Mouse (Mus musculus): ENCODE measurements around the gene Taok2. TPM values are rescaled to one million over a fixed set of nuclear protein-coding genes. Genes with fewer than 3 reads are reported as not detected.
"Not testable (repeated sequence)": the region's sequence is repeated elsewhere in the genome, so short reads cannot be mapped to it uniquely, and the experiment has no call there.

Taok2 gene
- 10 to 100 TPM; 15.3 to 15.6 TPM for polyA plus RNA-seq (2017; shearing (Covaris generic))

DNA sequence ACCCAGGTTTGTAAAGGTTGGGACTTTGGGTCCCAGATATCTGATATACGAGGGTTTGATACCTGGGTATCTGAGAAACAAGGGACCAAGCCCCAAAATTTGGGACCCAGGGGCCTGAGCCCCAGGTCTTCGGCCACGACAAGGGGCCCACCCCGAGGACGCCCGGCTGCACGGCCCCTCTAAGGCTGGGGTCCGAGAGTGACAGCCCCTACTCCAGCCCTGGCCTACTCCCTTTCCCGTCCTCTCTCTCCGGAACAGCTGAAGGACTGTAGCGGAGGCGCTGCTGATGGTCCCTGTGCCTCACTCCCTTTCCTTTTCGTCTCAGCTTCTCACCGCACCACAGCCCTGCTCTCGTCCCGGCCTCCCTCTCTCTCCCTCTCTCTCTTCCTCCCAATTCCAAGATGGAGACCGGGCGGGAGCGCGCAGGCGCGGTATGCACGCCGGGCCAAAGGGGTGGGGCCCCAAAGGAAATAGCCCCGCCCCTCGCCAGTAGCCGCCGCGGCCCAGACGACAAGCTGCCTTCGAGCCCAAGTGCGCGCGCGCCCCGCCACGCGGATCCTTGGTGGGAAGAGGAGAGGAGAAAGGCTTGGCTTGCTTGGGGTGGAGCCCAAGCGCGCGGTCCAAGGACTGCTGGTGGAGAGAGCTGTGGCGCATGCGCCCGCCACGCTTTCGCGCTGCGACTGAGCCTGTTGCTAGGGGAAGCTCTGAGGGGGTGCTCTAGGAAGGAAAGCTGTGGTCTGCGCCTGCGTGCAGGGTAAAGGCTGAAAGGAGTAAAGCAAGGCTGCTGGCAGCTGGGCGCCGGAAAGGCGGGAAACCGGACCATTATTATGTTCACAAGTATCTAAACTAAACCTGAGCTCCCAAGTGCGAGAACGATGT lies at the start of gene Taok2:
Taok2 (minus strand) TSS at position 418 of the 879 bp plus-strand sequence.
- peak; percentile 95 for ATAC-seq

DNA sequence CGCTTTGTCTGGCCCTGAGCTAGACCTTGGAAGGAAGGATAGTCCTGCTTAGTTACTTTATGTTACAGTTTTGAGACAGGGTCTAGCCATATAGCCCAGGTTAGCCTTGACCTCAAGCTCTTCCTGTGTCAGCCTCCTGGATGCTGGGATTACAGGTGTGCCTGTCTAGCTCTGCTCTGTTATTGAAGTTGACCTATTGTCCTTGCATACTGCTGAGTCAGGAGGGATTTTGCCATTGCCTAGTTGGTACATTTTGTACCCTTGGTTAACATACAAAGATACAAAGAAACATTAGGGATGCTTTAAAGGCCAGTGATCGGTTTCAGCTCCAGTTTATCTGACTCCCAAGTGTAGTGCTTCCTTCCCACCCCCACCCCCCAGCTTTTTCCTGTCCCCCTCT lies 48.1 kb upstream of the Taok2 start:
- ATAC-seq: no peak

DNA sequence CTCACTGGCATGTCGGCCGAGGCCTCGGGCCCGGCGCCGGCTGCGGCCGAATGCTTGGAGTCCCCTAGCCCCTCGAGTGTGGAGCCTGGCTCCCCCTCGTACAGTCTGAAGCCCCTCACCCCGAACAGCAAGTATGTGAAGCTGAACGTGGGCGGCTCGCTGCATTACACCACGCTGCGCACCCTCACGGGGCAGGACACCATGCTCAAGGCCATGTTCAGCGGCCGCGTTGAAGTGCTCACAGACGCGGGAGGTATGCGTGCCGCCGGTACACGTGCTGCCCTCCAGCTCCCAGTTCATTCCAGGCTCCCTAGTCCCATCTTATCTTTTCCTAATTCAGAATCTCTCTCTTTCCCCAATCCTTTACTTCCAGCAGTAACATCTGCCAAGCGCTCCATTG lies 44.5 kb upstream of the Taok2 start:
- ATAC-seq: peak; percentile 35

DNA sequence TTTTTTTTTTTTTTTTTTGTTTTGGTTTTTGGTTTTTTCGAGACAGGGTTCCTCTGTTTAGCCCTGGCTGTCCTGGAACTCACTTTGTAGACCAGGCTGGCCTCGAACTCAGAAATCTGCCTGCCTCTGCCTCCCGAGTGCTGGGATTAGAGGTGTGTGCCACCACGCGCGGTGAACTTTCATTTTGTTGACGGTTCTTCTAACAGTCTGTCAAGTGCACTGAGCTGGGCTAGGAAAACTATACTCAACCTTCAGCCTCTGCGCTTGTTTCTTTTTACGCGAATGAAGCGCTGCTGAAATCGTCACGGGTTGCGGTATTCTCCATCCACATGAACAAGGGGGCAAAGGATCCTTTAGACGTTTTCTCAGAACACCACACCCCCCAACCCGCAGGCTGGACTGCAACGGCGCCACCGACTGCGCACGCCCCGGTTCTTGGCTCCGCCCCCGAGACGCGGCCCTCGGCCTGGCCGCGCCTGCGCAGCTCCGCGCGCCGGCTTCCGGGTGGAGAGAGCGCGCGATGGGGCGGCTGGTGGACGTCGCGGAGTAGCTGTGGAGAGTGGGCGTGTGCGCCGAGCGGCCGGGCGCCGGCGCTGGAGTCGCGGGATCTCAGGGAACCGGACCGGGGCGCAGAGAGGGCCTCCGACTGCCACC lies 44.0 kb upstream of the Taok2 start, which contains the start of gene Kctd13:
Kctd13 (plus strand) TSS at position 496 of the 654 bp plus-strand sequence.
- ATAC-seq: peak; percentile 94

DNA sequence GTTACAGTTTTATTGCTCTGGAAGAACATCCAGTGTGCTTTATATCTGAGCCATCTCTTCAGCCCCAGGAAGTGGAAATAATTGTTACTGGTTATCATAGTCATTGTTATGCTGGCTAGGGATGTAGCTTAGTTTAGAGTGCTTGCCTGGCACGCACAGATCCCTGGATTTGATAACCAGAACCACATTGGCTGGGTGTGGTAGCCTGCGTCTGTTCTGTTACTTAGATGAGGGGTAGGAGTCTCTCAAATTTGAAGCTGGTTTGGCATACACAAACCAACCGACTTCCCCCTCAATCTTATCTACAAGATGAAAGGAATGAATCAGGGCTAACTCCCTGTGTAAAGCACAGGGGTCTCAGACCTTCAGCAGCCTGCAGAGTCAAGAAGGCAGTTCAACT lies 41.8 kb upstream of the Taok2 start:
- ATAC-seq: no peak

DNA sequence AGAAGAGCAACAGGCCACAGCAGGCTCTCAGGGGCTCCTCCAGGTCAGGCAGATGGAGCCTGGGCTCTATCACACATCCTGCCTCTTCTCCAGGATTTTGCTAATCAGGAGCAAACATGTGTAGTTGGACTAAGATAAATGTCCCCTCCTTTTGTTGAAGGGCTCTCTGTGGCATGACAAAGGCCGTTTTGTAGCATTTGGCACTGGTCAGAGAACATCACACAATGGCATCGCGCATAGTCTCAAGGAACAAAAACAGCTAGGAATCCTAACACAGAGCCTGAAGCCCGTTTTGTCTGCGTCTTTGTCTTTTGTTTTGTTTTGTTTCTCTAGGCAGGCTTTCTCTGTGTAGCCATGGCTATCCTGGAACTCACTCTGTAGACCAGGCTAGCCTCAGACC lies 39.5 kb upstream of the Taok2 start:
- ATAC-seq: no peak

DNA sequence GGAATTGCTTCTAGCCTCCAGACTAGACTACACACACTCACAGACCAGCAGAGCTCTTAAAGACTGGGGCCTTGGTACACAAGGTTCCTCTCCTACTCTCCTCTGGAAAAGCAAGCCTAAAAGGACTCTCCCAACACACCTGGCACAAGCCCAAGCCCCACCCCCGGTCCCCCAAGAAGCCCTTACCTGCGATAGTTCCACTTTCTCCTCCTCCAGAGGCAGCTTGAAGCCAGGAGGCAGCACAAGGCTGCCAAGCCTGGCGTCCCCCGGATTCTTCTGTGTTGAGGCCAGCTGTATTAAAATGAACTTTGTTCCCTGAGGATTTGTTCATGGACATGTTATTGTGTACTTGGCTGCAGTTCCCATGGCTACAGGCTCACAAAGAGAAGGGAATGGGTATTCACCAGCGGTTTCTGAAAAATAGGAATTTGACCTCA lies 38.1 kb upstream of the Taok2 start, which contains the start of gene Tmem219:
Tmem219 (minus strand) TSS at position 294 of the 437 bp plus-strand sequence.
- ATAC-seq: no peak

DNA sequence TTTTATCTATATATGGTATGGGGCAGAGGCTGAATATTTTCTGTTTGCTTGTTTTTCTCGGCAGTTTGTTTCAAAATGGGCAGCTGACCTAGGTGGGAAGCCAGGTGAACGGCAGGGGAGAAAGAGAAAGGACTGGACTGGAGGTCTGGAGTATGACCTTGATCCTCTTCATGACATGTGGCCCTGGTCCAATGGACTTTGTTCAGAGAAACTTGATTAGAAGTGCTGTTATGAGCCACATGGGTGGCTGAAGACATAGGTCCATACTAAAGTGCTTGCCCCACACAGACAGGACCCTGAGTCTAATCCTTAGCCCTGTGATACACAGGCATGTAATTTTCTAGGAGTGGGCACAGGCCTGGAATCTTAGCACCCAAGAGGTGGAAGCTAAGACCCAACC lies 37.1 kb upstream of the Taok2 start:
- no peak for ATAC-seq

DNA sequence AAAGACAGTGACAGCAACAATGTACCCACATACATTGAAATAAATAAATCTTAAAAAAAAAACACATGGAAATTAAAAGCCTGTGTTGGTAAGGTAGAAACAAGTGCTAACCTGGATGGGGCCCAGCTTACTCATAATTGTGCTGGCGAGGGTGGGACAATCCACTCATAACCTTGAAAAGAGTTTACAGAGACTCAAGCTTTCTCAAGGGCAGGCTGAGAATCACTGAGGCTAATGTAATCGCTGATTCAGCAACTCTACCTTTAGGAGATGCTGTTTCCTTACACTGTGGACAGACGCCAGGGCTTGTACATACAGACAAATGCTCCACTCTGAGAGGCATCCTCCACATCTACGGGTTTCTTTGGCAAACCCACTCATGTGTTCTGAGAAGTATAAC lies 35.5 kb upstream of the Taok2 start:
- no peak for ATAC-seq

DNA sequence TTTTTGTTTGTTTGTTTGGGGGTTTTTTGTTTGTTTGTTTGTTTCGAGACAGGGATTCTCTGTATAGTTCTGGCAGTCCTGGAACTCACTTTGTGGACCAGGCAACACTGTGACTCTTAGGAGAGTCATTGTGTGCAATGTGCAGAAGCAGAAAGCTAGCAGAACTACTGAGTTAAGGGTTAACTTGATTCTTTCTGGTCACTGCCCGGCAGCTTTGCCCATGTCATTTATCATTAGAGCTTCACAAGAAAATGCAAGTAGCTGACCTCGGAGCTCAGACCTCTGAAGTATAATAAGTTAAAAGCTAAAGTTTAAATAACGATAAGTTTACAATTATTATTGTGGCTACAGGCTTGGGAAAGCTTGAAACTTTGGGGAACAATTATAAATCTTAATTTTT lies 33.9 kb upstream of the Taok2 start:
- ATAC-seq: not testable (repeated sequence)

DNA sequence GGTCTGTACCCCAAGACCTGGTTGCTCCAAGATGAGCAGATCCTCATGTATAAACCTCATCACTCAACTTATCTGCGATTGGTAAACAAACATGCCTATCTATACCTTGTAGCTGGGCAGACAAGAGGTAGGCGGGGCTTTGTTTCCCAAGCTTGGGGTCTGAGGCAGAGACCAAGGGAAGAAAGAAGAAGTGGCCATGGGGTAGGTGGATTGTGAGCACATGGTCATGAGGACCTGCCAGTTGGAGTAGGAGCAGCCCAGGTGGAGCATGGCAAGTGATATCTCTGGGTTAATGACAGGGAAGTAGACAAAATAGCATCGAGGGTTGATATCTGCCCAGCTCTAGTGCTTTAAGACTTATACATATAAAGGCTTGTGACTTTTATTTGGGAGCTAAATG lies 30.3 kb upstream of the Taok2 start:
- no peak for ATAC-seq

DNA sequence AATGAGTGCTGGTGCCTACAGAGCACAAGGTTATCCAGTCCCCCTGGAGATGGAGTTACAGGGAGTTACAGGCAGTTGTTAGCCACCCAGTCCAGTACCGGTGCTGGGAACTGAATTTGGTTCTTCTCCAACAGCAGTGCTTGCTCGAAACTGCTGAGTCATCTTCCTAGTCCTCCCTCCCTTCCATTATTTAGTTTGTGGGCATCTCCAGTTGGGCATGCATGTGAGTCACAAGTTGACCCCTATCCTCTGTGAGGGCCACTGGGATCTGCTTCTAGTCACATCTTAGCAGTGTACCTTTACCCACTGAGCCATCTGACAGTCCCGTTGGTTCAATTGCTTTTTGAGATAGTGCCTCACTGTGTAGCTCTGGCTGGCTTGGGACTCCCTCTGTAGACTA lies 21.1 kb upstream of the Taok2 start:
- ATAC-seq: no peak

DNA sequence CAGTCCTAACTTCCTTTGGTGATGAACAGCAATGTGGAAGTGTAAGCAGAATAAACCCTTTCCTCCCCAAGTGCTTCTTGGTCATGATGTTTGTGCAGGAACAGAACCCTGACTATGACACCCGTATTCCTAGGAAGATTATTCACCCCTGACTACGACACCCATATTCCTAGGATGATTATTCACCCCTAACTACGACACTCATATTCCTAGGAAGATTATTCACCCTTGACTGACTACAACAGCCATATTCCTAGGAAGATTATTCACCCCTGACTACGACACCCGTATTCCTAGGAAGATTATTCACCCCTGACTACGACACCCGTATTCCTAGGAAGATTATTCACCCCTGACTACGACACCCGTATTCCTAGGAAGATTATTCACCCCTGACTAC lies 15.3 kb upstream of the Taok2 start:
- not testable (repeated sequence) for ATAC-seq

DNA sequence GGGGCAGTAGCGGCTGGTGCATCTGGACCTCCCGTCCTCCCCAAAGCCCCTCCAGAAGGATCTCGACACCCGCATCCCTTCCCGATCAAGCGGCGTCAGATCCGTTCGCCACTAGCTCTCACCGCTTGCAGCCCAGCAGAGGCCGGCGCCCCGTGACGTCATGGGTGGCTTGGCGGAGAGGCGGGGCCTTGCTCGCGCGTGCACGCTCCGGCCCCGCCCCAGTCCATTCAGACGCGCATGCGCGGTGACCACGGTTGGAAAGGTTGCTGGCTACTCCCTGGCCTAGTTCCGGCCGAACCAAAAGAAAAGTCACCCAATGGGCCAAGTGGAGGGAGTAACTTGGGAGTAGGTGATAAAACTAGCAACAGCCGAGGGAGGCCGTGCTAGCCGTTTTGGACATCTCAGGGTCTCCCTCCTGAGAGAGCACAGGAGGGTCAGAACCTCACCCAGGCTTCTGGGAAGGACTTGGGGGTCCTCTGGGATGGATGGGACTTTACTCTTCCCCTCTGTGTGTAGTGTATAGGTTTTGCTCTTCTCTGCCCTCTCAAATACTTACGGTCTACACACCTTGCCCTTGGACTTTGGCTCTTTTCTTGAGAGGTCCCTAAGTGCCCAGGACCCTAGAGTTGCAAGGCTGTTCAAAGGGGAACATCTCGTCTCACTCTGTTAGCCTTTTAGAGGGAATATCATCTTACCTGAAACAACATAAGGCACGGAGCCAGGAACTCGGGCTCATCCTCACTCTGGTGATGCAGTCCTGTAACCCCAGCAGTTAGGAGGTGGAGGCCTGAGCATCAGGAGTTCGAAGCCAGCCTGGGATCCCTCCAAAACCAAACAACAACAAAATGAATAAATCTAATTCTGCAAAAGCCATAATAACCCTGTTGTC lies 13.8 kb upstream of the Taok2 start:
- peak; percentile 87 for ATAC-seq

DNA sequence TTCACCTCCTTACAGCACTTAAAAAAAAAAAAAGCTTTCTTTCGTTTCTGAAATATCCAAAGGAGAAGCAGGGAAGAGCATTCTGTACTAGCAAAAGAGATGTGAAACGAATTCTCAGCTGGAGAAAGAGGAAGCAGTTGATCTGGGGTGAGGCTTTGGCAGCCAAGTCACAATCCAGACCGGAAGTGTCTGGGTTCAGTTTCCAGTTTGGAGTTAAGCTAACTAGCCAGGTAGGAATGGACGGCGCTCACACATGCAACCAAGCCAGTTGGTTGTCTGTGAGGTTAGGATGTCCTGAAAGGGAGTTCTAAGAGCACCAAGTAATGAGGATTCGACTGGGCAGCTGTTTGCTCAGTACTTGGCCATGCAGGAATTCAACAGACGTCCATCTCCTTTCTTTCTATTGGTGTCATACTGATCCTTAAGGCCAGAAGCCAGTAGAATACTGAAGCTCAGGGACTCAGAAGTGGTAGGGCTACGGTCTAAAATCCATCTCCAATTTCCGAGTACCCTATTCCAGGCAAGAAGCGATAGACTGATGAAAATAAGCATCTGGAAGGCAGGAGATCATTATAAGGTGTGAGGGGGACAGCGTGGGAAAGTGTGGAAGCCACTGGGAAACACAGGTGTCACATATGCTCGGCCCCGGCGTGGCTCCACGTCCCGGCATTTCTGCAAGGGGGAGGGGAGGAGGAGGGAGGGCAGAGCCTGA lies 13.0 kb upstream of the Taok2 start:
- peak; percentile 56 for ATAC-seq

DNA sequence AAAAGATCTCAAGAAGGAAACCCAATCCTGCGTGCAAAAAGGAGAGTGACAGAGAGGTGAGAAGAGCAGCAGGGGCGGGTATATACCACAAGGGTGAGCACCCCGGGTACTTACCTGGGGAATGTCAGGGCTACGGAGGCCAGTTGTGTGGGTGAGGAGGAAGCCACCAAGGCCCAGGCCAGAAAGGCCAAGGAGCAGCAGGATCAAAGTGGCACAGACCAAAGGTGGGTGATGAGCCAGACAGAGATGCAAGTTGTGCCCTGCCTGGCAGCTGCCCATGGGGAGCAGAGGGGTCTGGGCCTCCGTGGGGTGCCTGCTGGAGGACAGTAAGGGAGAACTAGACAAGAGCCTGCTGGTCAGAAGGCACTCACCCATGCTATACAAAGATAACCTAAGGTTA lies 12.4 kb upstream of the Taok2 start:
- no peak for ATAC-seq

DNA sequence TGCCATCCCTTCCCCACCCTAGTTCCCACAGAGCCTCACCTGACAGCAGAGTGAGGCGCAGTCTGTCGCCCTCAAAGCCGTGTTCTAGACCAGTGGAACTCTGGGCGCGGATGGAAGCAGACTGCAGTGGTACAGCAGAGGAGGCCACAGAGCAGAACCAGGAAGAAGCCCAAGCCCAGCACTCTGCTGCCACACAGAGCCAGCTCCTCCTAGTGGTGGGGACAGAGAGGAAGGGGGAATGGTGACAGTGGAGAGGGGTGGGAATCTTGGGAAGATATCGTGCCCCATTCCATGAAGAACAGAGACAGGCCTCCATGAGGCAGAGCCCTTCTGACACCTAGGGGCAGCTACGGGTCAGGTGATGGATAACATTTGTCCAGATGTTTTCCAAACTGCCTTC lies 4.3 kb upstream of the Taok2 start:
- ATAC-seq: no peak

DNA sequence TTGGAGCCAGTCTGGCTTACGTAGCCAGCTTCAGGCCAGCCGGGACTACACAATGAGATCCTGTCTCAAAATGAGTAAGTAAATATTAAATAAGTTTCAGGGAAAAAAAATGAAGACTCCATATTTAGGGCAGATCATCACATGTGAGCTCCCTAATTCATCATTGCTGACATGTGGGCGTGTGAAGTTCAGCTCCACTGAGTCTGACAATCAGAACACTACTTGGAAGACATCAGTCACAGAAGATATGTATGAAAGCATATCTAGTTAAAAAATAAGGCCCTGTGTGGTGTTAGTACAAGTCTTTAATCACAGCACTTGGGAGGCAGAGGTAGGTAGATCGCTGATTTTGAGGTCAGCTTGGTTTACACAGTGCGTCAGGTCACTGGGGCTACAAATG lies 2.8 kb upstream of the Taok2 start:
- ATAC-seq: no peak

DNA sequence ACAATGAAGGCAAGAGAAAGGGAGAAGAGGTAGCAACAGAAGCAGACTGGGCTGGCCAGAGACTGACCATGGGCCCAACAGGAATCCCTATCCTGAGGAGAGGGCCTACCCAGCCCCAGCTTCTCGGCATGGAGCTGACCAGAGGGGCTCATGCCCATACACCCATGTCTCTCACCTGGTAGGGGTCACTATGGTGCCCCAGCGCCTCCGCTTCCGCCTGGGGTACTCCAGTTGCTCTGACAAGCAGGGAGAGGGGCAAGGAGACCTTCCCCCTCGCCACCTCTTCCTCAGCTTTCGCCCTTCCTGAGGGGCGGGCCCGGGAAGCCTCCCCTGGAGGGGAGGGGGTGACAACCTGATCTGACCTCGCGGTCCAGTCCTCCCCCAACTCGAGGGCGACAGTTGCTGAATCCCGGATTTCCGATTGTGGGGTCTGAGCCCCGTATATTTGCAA lies 747 bp downstream of the Taok2 start:
- no peak for ATAC-seq

DNA sequence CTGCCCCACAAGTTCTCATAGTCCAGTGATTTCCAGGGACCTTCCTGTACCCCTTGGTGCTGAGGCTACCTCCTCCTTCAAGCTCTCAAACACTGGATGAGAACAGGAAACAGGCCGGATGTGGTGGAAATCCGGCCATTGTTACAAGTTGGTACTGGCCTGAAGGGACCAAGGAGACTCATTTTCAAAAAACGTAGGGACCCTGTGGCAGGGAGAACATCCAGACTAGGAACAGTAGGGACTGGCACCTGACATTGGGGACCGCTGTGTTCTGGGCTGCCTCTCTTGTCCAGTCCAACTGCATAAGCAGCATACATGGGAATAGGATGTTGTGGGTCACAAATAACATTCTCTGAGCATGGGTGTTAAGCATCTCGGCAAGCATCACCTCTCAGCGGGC lies 3.5 kb downstream of the Taok2 start:
- ATAC-seq: no peak

DNA sequence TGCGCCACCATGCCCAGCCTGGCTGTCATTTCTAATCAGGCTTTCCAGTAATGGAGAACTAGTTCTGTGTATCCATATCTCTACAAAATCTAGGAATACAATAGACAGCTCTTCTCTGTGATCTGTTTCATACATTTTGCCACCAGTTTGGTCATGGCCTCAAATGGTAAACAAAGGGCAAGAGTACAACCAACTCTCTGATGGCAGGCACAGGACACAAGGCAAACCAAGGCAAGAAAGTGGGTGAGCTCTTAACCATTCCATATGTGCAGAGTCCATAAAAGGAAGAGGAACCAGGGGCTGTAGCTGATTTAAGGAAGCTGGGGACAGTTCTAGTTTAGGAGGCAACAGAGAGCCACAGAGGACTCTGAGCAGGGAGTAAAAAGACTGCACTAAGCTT lies 7.3 kb downstream of the Taok2 start:
- ATAC-seq: no peak

DNA sequence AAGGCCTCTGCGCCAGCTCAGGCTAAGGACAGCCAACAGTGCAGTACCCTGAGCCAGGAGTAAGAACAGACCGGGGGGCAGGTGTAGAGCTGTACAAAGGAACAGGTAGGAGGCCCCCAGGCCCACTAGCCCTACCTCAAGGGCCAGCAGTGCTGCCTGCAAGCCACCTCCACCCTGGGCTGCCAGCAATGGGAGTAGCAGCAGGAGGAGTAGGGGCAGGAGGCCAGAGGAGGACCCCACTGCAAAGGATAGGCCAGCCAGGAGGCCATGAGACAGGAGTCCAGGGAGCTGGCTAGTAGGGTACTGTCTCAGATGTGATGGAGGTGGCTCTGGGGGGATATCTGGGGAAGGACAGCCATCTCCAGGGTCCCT lies 14.0 kb downstream of the Taok2 start:
- ATAC-seq: no peak

All from CD4-positive, CD25-positive, alpha-beta regulatory T cell, adult 4 months (primary cell).